Mouse (Mus musculus) adrenal gland (tissue): ENCODE results near the gene Exoc6.
"Not testable (repeated sequence)": the region's sequence is repeated elsewhere in the genome, so short reads cannot be mapped to it uniquely, and the experiment has no call there.

Source experiments
- intact Hi-C: fragments of 180-260 bp; cut with DNase I; formaldehyde crosslinking; loops from one replicate; pipeline ENCODE4 v1.15.1; 2025
- long read RNA-seq, 2 experiments: library from polyadenylated mRNA; unstranded; transcript quantifications; one replicate each; pipeline ENCODE4 v2.0.0; 2020; ENCODE audit warnings: borderline replicate concordance in 1 of 2; ENCODE audit not compliant: insufficient replicate concordance in 1 of 2

Exoc6 gene
- long read RNA-seq, experiment 1, transcript Exoc6-201 (22 exons, 3,543 nt), result major isoform, 10 of 11 reads
- long read RNA-seq, experiment 1, partial matches to known transcripts, result 0 of 11 reads
- long read RNA-seq, experiment 1, other reads (novel, unspliced or antisense), result 1 of 11 reads
- long read RNA-seq, experiment 2, transcript Exoc6-201 (22 exons, 3,543 nt), result major isoform, 5 of 6 reads
- long read RNA-seq, experiment 2, partial matches to known transcripts, result 0 of 6 reads
- long read RNA-seq, experiment 2, other reads (novel, unspliced or antisense), result 1 of 6 reads

DNA sequence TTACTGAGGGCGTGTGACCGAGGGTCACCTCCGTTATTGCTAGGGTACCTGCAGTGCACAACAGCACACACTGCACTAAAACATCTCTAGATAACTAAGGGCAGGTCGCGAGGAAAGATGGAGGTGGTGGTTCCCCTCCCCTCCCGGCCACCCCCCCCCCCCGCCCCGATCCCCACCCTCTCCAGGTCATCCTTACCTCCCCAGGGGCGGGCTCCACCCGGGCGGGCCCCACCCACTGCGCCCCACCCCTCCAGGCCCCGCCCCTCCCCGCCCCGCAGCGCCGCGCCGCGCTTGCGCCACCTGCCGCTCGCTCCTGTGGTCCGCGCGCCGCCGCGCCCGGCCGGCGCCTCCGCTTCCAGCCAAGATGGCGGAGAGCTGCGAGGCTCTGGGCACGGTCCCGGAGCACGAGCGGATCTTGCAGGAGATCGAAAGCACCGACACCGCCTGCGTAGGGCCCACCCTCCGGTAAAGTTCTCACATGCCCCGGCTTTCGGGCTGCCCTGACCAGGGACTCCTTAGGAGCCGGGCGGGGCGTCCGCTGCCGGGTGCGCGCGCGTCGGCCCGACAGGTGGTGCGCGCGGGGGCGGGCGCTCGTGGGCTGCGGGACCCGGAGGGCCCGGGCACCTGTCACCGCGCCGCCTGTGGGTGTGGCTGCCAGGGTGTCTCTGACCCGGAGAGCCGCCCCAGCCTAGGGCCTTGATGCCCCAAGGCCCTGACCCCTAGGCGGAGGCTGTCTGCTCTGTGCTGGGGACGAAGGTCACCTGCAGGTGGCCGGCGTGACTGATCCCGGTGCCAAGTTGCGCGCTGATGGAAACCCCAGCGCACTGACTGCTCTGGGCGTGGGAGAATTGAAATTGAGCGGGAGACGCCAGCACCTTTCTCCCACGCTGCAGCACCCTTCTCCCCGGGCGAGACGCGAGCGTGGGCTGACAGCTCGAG, at the start of gene Exoc6:
Gene Exoc6 (plus strand): TSS at position 318 of the 939 bp plus-strand sequence.
- intact Hi-C loops, result no loop called here

DNA sequence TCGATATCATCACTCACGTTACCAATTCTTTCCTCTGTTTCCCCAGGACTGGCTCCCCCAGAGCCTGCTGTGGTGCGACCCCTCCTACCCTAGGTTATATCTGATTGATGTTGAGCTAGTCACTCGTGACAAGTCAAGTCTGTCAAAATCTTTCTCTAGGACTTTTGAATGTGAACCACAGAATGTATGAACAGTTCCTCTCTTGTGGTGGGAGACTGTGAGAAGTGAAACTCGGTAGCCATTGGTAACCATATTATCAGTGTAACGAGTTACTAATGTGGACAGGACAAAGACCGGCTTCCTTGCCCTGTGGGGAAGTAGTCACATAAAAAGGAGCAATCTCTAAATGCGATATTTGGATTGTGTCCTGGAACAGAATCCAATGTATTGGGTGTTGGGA, 47.2 kb upstream of the Exoc6 start:
- intact Hi-C loops, result no loop called here

DNA sequence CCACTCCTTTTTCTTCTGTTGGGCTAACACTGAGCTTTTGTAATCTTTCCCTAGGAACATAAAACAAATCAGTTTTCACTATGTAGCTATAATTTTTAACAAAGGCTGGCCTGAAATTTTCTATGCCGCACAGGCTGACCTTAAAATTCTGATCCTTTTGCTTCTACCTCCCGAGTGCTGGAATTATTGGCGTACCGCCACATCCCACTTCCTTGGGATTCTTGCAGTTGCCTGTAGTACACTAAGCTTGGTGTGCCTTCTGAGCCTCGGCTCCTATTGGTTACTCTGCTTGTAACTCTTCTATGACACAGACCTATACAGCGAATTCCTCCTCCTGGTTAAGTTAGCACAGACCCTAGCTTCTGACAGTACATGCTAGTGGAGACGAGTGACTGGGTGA, 44.2 kb upstream of the Exoc6 start:
- intact Hi-C loops, result loop anchor here (5.0 kb wide), 1 partner anchor 74 kb away; the partner anchor contains the start of gene Hhex

DNA sequence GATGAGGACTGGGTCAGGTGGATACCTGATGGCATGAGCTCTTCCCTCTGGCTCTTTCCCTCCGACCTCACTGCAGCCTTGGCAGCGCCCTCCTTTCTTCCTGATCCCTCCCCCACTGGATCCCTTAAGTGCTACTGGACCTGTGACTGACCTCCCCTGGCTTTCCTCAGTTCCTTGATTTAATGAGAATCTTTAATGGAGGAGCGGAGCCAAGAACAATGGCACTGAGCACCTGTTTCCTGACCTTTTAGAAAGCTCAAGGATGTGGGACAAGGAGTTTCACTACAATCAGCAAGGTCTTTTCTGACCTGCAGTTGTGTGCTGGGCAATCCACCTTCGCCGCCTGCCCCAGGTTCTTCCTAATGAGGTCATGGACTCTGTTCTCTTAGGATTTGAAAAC, 43.6 kb upstream of the Exoc6 start:
- intact Hi-C loops, result loop anchor here (5.0 kb wide), 1 partner anchor 74 kb away; the partner anchor contains the start of gene Hhex

DNA sequence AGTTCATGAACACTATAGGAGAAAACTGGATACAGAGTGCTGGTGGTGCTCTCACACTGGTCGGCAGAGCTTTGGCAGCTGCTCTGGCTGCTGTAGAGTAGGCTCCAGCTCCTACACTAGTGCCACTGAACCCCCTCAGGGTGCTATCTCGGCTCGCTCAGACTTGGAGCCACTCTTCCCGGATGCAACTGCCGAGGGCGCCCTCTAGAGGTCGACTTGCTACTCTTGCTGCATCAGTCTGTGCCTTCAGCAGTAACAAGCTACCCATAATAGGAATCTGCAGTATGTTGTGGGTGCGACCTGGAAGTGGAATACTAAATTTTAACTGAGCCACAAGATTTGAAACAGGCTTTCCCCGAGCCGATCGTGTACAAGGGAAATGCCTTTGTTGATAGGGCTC, 40.5 kb upstream of the Exoc6 start:
- intact Hi-C loops, result loop anchor here (5.0 kb wide), 1 partner anchor 77 kb away; the partner anchor contains the start of gene Hhex

DNA sequence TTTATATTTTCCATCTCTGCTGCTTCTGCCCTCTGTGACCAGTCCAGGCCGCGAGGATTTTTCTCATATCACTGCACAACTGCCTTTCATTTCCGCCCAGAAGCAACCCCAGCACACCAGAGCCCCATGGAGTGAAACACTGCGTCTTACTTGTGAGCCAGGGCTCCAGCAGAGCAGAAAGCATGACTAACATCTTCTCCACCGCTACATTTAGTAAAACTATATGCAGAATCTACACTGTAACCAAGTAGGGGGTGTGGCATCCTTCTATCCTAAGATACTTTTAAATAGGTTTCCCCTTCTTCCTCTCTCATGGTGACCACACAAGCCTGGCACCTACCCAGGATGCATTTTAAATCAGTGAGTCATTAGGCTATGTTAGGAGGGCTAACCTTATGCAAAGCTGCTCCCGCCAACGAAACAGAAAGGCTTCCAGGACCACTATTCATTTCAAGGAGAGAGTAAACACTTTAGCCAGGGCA, 35.4 kb upstream of the Exoc6 start:
- intact Hi-C loops, result no loop called here

DNA sequence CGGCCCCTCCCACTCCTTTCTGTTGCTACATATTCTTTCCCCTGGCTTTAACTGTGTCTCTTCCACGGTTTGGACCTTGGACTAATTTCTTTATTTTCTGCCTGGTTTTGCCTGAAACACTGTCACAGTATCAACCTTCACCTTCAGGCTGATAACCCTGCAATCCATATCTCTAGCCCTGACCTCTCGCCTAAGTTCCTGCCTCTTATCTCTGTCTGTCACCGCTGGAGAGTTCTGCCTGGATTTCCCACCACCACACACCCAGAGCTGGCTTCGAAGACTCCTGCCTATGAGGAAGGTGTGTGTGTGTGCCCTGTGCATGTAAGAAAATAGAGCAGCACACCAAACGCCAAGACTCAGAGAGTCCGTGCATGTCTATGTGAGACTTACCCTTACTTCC, 32.8 kb upstream of the Exoc6 start:
- intact Hi-C loops, result no loop called here

DNA sequence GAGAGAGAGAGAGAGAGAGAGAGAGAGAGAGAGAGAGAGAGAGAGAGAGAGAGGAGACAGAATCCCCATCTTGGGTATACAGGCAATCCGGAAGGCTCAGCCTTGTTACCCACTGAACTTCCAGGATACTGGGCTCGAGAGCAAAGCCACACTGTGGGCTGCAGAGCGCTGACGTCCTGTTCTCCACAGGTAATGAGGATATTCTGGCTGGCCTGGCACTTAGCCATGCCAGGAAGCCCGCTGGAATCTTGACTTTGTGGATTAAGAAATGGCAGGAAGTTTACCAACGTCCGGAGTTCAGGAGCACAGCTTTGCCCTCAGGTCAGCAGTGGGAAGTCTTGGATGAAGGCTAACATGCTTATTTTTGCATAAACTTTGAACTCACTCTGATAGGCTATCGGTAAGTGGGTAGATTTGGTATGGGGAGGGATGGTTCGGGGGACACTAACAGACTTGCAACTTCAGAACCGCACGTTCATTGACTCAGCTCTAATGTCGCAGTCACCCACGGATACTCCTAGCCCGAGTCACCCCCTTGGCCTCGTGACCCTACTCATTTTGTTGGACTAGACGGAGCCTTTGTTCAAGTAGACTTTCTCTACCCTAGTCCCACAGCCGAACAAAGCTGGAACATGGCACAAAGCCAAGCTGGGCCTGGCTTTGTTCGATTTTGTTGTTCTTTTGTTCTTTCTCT, 29.3 kb upstream of the Exoc6 start:
- intact Hi-C loops, result no loop called here

DNA sequence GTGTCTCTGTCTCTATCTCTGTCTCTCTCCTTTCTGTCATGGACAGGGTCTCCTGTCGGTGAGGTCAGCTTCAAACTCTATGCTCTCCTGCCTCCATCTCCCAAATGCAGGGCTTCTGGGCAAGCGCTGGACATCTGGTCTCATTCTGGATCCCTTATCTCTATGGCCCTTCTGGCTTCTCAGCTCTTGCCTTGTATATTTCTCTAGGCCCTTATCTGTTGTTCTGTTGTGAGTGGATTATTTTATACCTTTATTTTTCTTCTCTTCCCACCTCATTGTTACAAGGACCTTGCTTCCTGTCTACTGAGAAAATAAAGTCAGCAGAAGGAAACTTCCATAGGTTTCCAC, 28.8 kb upstream of the Exoc6 start:
- intact Hi-C loops, result no loop called here

DNA sequence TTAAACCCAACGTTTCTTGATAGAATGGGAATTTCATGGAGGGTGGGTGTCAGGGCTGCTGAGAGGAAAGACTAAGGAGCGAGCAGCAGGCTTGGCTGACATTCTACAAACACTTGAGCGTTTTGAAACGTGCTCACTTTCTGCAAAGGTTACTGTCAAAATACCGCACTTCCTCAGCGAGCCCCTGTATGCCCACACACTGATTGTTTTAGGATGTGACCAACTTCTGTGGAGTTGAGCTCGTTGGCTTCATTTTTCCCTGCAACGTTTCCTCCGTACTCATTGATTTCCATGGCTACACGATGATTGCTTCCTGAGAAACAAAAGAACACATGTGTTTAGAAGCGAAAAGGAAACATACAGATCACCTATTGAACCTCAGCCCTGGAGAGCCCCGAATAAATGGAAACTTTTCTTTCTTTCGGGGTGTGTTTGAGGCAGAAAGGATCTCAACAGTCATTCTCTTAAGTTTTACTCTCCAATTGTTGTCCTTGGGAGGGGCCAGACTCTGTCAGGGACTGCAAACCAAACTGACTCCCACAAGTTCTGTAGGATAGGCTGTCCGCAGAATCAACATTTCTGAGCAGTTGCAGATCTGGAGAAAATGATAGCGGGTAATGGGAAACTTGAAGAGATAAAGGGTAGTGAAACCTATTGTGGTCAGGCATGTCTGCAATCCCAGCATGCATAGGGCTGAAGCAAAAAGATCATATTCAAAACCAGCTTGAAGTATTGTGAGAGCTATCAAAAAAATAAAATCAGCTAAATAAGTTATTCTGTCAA, 26.7 kb upstream of the Exoc6 start:
- intact Hi-C loops, result no loop called here

DNA sequence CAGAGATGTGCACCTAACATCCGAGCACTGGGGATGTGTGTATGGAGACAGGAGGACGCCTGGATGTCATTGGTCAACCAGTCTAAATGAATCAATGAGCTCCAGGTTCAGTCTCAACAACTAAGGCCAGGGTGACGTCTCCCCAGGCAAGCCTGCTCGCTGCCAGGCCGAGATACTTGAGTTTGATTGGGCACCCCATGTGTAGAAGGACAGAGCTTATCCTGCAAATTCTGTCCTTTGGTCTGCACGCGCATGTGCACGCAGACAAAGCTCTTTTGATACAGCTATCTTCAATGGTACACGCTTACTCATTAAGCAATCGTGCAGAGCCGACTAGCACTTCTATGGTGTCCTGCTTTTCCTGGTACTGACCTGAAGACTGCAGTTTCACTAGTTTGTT, 24.3 kb upstream of the Exoc6 start:
- intact Hi-C loops, result no loop called here

DNA sequence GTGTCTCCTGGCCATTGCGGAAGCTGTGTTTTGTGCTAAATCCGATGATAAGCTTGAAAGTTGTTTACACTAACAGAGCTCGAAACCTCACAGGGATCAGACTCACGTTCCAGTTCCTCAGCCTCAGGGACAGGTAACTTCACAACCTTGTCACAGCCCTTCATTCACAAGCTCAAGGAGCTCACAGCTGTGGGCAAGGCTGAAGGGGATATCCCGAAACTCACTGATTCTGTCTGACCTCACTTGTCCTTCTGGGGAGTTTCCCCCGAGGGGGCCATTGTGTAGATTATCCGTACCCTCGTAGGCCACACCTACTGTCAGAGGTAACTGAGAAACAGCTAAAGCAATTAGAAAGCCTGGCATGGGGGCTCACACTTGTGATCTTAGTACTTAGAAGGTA, 23.4 kb upstream of the Exoc6 start:
- intact Hi-C loops, result no loop called here

DNA sequence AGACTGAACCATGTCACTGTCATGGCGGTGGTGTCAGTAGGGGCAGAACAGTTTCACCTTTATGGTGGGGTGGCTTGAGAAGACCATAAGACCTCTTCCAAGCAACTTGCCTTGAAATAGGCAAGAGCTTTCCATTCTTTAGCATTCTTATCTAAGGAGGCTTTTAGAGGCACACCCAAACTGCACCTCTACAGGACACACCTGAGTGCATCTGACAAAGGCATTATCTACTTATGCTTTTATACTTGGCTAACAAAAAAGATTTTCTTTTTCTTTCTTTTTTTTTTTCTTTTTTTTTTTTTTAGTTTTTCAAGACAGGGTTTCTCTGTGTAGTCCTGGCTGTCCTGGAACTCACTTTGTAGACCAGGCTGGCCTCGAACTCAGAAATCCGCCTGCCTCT, 22.5 kb upstream of the Exoc6 start:
- intact Hi-C loops, result not testable (repeated sequence)

DNA sequence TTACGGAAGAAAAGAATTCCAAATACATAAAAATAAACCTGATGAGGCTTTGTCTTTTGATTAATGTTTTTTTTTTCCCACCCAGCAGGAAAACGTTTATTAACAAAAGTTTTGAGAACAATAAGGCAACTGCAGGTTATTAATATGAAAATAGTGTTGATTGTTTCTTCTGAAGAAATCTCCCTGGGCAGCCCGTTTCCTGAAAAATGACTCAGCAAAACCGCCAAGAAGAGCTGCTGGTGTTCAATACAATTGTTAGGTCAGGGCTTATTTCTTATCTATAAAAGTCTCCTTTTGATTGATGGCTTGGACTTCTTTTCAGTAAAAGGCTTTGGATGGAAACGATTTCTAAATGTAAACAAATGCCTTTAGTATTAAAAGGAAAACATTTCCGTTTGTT, 21.6 kb upstream of the Exoc6 start:
- intact Hi-C loops, result no loop called here

DNA sequence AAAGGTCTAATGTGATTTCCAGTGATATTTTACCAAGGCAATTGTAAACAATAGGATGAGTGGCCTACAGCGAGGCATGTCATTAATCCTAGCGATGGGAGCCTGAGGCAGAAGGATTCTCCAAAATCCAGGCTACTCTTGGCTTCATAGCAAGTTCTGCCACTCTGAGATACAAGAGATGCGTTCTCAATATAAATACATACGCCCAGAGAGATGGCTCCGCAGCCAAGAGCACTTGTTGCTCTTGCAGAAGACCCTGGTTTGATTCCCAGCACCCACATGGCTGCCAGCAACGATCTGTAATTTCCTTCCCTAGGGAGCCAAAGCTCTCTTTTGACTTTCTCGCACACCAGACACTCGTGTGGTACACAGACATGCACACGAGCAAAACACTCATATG, 20.9 kb upstream of the Exoc6 start:
- intact Hi-C loops, result no loop called here

DNA sequence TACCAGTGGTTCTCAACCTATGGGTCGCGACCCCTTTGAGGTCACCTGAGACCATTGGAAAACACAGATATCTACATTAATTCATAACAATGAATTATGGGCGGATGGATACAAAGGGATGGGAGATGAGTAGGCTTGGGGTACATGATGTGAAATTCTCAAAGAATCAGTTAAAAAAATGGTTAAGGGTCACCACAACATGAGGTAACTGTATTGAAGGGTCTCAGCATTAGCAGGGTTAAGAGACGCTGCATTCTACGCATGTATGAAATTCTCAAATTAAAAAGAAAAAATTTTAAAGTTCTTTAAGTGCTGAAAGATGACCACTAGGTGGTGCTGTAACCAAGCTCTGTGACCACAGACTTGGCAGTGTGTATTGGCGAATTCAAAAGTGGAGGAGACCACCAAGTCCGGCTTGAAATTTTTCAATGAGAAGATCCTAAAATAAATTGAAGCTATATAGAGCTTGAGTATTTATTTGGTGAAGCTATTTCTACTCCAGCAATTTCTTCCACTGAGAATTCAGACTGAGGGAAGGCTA, 20.2 kb upstream of the Exoc6 start:
- intact Hi-C loops, result loop anchor here (1.0 kb wide), 1 partner anchor 33 kb away; no protein-coding TSS in a partner anchor

DNA sequence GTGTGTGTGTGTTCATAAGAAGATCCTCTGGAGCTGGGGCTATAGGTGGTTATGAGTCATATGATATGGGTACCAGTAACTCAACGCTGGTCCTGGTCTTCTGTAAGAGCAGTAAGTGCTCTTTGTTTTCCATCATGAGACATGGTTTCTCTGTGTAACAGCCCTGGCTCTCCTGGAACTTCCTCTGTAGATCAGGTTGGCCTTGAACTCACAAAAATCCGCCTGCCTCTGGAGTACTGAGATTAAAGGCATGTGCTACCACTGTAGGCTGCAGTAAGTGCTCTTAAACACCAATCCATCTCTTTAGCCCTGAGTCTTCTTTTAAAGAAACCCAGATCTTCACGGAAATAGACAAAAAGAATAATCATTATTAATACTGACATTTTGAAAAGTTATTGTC, 19.6 kb upstream of the Exoc6 start:
- intact Hi-C loops, result loop anchor here (1.0 kb wide), 1 partner anchor 33 kb away; no protein-coding TSS in a partner anchor

DNA sequence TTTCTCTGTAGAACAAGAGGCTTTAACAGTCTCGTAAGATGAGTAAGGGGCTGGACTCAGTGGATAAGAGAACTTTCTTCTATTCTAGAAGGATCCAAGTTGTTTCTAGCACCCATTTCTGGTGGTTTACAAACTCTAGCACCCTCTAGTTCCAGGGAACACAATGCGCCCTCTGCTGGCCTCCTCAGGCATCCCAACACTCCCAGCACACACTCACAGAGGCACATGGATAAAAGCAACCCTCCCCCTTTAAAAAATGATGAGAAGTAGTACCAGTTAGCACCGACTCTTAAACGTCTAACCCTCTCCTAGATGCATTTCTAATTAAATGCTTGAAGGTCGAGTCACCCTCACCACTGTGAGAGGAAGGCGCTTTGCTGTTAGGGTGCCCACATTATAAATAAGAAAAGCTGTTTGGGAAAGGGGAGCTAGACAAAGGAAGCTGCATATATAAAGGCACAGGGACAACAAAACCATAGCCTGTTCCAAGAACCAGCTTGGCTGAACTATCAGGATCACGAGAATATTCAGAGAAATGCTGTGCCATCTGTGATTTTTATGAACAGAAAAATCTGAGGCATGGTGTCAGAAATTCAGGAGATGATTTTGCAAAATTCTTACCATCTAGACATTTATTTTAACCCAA, 18.9 kb upstream of the Exoc6 start:
- intact Hi-C loops, result no loop called here

DNA sequence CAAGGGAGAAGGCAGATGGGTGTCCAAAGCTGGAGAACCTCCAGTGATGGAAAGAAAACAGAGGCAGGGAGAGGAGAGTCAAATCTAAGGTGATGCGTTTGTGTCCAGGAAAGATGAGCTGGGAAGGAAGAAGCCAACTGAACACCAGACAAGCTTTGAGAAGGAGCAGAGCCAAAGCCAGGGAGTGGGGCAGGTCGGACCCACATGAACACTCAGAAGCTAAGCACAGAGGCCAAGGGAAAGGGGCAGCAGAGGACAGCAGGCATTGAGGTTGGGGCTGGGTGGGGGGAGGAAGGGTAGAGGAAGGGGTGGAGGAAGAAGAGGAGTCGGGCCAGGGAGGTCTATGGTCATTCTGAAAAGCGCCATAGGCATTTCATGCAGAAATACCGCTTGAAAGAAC, 17.0 kb upstream of the Exoc6 start:
- intact Hi-C loops, result no loop called here

DNA sequence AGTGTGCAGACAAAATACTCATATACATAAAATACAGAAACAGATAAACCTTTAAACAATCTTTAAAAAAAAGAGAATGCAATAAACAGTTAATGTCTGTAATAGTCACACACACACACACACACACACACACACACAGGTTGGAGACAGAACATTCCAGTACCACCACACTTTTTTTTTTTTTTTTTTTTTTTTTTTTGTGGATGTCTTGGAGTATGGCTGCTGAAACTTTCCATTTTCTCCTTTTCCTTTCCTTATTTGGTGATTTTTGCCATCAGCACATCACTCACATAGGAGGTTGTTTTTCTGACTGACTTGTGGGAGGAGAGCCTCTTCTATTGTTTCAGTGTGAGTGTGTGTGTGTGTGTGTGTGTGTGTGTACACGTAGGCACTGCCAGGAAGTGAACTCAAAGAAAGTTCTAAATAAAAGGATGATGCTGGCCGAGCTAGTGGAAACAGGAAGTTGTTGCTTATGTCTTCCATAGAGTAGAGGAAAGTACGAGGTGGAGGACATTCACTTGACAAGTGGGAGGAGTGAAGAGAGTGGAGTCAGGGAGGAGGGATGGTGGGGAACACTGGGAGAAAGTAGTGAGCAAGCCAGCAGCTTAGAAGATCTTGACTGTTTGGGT, 15.4 kb upstream of the Exoc6 start:
- intact Hi-C loops, result no loop called here
